Mouse (Mus musculus): ENCODE measurements around the gene Vmp1.

DNA sequence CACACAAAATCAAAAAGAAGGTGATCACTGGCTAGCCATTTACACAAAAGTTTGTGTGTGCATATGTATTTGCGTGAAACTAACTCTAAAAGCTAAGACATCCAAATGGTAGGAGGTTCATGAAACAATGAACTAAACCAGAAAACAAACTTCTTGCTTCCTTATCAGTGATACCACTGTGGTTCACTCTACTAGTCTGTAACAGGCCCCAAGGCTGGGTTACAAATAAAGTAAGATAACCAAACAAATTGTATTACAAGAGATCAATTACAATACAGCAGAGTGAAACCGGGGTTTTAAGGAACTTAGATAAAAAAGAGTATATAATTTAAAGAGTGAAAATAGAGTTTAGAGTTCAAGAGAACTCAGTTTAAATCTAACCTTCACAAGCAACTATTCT, 16.1 kb downstream of the Vmp1 start:
- TF ChIP-seq CTCF (IDR thresholded peaks at IDR 0.05; ENCODE audit: insufficient read depth, low read depth, low read length) = no peak
- no peak for TF ChIP-seq POLR2A (IDR thresholded peaks at IDR 0.05; ENCODE audit: insufficient read depth, low read depth, low read length)
